Mouse (Mus musculus) midbrain, embryonic 16.5 days (tissue): ENCODE results near the gene Tbc1d14. TPM values are rescaled to one million over a fixed set of nuclear protein-coding genes. Genes with fewer than 3 reads are reported as not detected.

Experiments used
- ATAC-seq: fragments of 200-750 bp; cut with Nextera tagmentation; 2 replicates; pipeline ENCODE4 v1.8.0; 2017; ENCODE audit warnings: moderate TSS enrichment
- H3K27ac ChIP-seq: fragments of 300-500 bp; sonication (generic); 2 replicates; pipeline ENCODE4 v1.5.1; 2014; ENCODE audit warnings: mild to moderate bottlenecking, low read length, mixed read lengths
- H3K27me3 ChIP-seq: fragments of 300-500 bp; sonication (generic); 2 replicates; pipeline ENCODE4 v1.6.1; 2014; ENCODE audit warnings: low read depth, low read length, mixed read lengths; ENCODE audit not compliant: control insufficient read depth, insufficient read depth
- H3K36me3 ChIP-seq: fragments of 300-500 bp; sonication (generic); 2 replicates; pipeline ENCODE4 v1.6.1; 2014; ENCODE audit warnings: mild to moderate bottlenecking, low read length, moderate library complexity, mixed read lengths; ENCODE audit not compliant: control insufficient read depth, insufficient read depth
- H3K4me1 ChIP-seq: fragments of 300-500 bp; sonication (generic); 2 replicates; pipeline ENCODE4 v1.6.1; 2014; ENCODE audit warnings: mild to moderate bottlenecking, low read length, mixed read lengths; ENCODE audit not compliant: control insufficient read depth, insufficient read depth
- H3K4me2 ChIP-seq: fragments of 300-500 bp; sonication (generic); 2 replicates; pipeline ENCODE4 v1.6.1; 2014; ENCODE audit warnings: mild to moderate bottlenecking, low read length, mixed read lengths
- H3K4me3 ChIP-seq: fragments of 300-500 bp; sonication (generic); 2 replicates; pipeline ENCODE4 v1.5.1; 2014; ENCODE audit warnings: low read depth, mild to moderate bottlenecking, low read length, moderate library complexity, mixed read lengths
- H3K9ac ChIP-seq: fragments of 300-500 bp; sonication (generic); 2 replicates; pipeline ENCODE4 v1.6.1; 2014; ENCODE audit warnings: low read depth, low read length, mixed read lengths
- H3K9me3 ChIP-seq: fragments of 300-500 bp; sonication (generic); replicated peaks from 2 replicates; pipeline ENCODE4 v1.6.1; 2014; ENCODE audit warnings: mild to moderate bottlenecking, low read length, mixed read lengths; ENCODE audit not compliant: control insufficient read depth, poor library complexity, severe bottlenecking
- WGBS: fragments of 180-500 bp; shearing (Covaris S2); extraction: QIAGEN DNeasy Blood & Tissue Kit; methylation state at CpG from one replicate; pipeline ENCODE4 v1.1.7; 2014; 5-methylcytosine and 5-hydroxymethylcytosine counted together
- polyA plus RNA-seq: library from polyadenylated mRNA; unstranded; fragments of >200 nt; fragmentation: Nextera tagmentation; extraction: Ambion mirVana; gene quantifications from 2 replicates; pipeline ENCODE4 v1.2.1, GENCODE M21; 2015

Tbc1d14 gene
- polyA plus RNA-seq, 1 experiment from 2014 or later: 74.6 TPM

- Histone ChIP-seq H3K9me3 (no peaks in the 10 kb centered on the region), H3K27ac (no peak overlapping the region), H3K4me3 (no peak overlapping the region), H3K4me2 (no peak overlapping the region), H3K4me1 (no peaks in the 10 kb centered on the region), H3K27me3 (no peaks in the 10 kb centered on the region), H3K36me3 (peaks cover 25% of the 10 kb centered on the region), H3K9ac (no peak overlapping the region)
- ATAC-seq: no peak
- WGBS: 85% methylated on average over 5 of the region's 5 CpGs
These were observed 10.0 kb upstream of the Tbc1d14 start for GRCm38 (mm10) chr5:36603031-36603430.

GRCm38 (mm10) chr5:36602028-36602427 is 9.0 kb upstream of the Tbc1d14 start:
- Histone ChIP-seq H3K27me3 (no peaks in the 10 kb centered on the region), H3K27ac (no peak overlapping the region), H3K4me1 (no peaks in the 10 kb centered on the region), H3K36me3 (peaks cover 22% of the 10 kb centered on the region), H3K9me3 (no peaks in the 10 kb centered on the region), H3K9ac (no peak overlapping the region), H3K4me3 (no peak overlapping the region), H3K4me2 (no peak overlapping the region)
- 88% methylated on average over 9 of the region's 9 CpGs for WGBS
- no peak for ATAC-seq

- no peaks in the 10 kb centered on the region for H3K4me1 ChIP-seq
- H3K27ac ChIP-seq: no peak overlapping the region
- no peak for ATAC-seq
- H3K36me3 ChIP-seq: peaks cover 18% of the 10 kb centered on the region; the same call in 1 of the 2 replicates
- H3K4me3 ChIP-seq: no peak overlapping the region
- WGBS: 94% methylated on average over 7 of the region's 7 CpGs
- no peaks in the 10 kb centered on the region for H3K9me3 ChIP-seq
- no peak overlapping the region for H3K4me2 ChIP-seq
- H3K27me3 ChIP-seq: no peaks in the 10 kb centered on the region
- no peak overlapping the region for H3K9ac ChIP-seq
These were observed 8.4 kb upstream of the Tbc1d14 start for GRCm38 (mm10) chr5:36601492-36601891.

- peaks cover 16% of the 10 kb centered on the region; the same call in 1 of the 2 replicates for H3K36me3 ChIP-seq
These were observed 5.8 kb upstream of the Tbc1d14 start for GRCm38 (mm10) chr5:36598883-36599282.

GRCm38 (mm10) chr5:36597653-36598052 is 4.6 kb upstream of the Tbc1d14 start:
- 0 out of 2 replicates have a peak, but pooled peaks have one; percentile 34 for ATAC-seq
- H3K4me3 ChIP-seq: no peak overlapping the region
- H3K27me3 ChIP-seq: no peaks in the 10 kb centered on the region
- peaks cover 16% of the 10 kb centered on the region; the same call in 1 of the 2 replicates for H3K36me3 ChIP-seq
- no peaks in the 10 kb centered on the region for H3K4me1 ChIP-seq
- no peak overlapping the region for H3K4me2 ChIP-seq
- no peaks in the 10 kb centered on the region for H3K9me3 ChIP-seq
- H3K9ac ChIP-seq: no peak overlapping the region
- 33% methylated on average over 4 of the region's 4 CpGs for WGBS
- H3K27ac ChIP-seq: no peak overlapping the region

More at GRCm38 (mm10) chr5:36598883-36599282, 5.8 kb upstream of the Tbc1d14 start:
- no peaks in the 10 kb centered on the region for H3K4me1 ChIP-seq
- ATAC-seq: no peak
- H3K4me3 ChIP-seq: no peak overlapping the region
- H3K27me3 ChIP-seq: no peaks in the 10 kb centered on the region
- no peak overlapping the region for H3K9ac ChIP-seq
- H3K4me2 ChIP-seq: no peak overlapping the region
- H3K9me3 ChIP-seq: no peaks in the 10 kb centered on the region
- 100% methylated on average over 1 of the region's 1 CpGs for WGBS
- H3K27ac ChIP-seq: no peak overlapping the region

GRCm38 (mm10) chr5:36596225-36596624 is 3.1 kb upstream of the Tbc1d14 start:
- Histone ChIP-seq H3K27ac (no peak overlapping the region), H3K27me3 (no peaks in the 10 kb centered on the region), H3K4me1 (no peaks in the 10 kb centered on the region), H3K36me3 (0 out of 2 replicates have a peak, but pooled peaks cover 3% of the 10 kb centered on the region), H3K4me3 (no peak overlapping the region), H3K9me3 (no peaks in the 10 kb centered on the region), H3K4me2 (no peak overlapping the region), H3K9ac (no peak overlapping the region)
- ATAC-seq: no peak
- 80% methylated on average over 5 of the region's 5 CpGs for WGBS

- Histone ChIP-seq H3K9ac (no peak overlapping the region), H3K27me3 (no peaks in the 10 kb centered on the region), H3K36me3 (0 out of 2 replicates have a peak, but pooled peaks cover 3% of the 10 kb centered on the region), H3K9me3 (no peaks in the 10 kb centered on the region), H3K27ac (no peak overlapping the region), H3K4me3 (no peak overlapping the region), H3K4me2 (no peak overlapping the region), H3K4me1 (no peaks in the 10 kb centered on the region)
- 27% methylated on average over 3 of the region's 3 CpGs for WGBS
- no peak for ATAC-seq
These were observed 2.0 kb upstream of the Tbc1d14 start for GRCm38 (mm10) chr5:36595115-36595514.

- Histone ChIP-seq H3K36me3 (no peaks in the 10 kb centered on the region), H3K9ac (no peak overlapping the region), H3K9me3 (no peaks in the 10 kb centered on the region), H3K4me3 (no peak overlapping the region), H3K4me2 (no peak overlapping the region), H3K27me3 (no peaks in the 10 kb centered on the region), H3K4me1 (no peaks in the 10 kb centered on the region), H3K27ac (no peak overlapping the region)
- ATAC-seq: no peak
- 77% methylated on average over 3 of the region's 3 CpGs for WGBS
These were observed 1.3 kb upstream of the Tbc1d14 start for GRCm38 (mm10) chr5:36594344-36594743.

- H3K4me3 ChIP-seq: no peak overlapping the region
- no peak overlapping the region for H3K4me2 ChIP-seq
- H3K27me3 ChIP-seq: no peaks in the 10 kb centered on the region
- no peak for ATAC-seq
- no peaks in the 10 kb centered on the region for H3K36me3 ChIP-seq
- WGBS: 69% methylated on average over 5 of the region's 5 CpGs
- H3K4me1 ChIP-seq: no peaks in the 10 kb centered on the region
- H3K9ac ChIP-seq: no peak overlapping the region
- H3K9me3 ChIP-seq: no peaks in the 10 kb centered on the region
- no peak overlapping the region for H3K27ac ChIP-seq
These were observed 2.6 kb downstream of the Tbc1d14 start for GRCm38 (mm10) chr5:36590499-36590920.
